Mouse (Mus musculus): ENCODE measurements around the gene Chid1.
A peak's percentile ranks its signal among the peaks of the same experiment; 100 is the strongest.
"Not testable (repeated sequence)": the region's sequence is repeated elsewhere in the genome, so short reads cannot be mapped to it uniquely, and the experiment has no call there.

Chid1 gene

GRCm38 (mm10) chr7:141460391-141461113 lies 79.1 kb downstream of the Chid1 start, which contains the start of gene Cracr2b:
Gene Cracr2b (plus strand): TSS chr7:141461094.
- DNase-seq (ENCODE audit: low spot score), result no peak

DNA sequence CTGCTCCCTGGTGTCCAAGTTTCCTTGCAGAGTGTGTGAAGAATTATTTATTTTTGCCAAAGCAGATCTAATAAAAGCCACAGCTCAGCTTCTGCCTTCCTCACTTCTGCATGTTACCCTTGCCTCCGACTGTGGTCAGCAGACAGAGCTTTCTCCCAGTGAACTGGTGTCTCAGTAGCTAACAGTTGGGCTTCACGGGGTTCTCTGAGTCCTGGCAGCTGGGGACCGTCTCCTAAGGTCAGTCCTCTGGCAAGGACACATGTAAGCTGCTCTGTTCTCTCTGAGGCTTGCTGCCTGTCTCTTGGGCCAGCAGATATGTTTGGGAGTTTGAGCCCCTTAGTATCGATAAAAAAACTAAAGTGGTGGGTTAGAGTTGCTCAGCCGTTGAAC lies 79.7 kb downstream of the Chid1 start:
- no peak for DNase-seq (ENCODE audit: low spot score)

GRCm38 (mm10) chr7:141459301-141459711 lies 80.4 kb downstream of the Chid1 start:
- DNase-seq (ENCODE audit: low spot score), result no peak

GRCm38 (mm10) chr7:141458661-141459060 lies 81.0 kb downstream of the Chid1 start:
- DNase-seq (ENCODE audit: low spot score), result no peak

DNA sequence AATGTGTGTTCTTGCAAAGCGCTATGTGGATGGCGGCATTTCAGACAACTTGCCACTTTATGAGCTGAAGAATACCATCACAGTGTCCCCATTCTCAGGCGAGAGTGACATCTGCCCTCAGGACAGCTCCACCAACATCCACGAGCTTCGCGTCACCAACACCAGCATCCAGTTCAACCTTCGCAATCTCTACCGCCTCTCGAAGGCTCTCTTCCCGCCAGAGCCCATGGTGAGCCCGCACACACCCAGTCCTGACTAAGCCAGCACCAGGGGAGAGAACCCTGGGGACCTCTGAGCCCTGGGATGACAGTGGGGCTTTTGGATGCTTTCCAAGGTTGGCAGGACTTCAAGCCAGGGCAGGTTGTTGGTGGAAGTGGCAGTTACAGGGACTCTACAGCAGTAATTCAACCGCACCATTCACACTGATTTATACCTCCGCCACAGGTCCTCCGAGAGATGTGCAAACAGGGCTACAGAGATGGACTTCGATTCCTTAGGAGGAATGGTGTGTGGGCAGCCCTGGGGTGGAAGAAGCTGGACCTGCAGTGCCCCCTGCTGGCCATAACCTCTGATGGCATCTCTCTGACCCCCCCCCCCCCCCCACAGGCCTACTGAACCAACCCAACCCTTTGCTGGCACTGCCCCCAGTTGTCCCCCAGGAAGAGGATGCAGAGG lies 81.5 kb downstream of the Chid1 start:
- no peak for DNase-seq (ENCODE audit: low spot score)

DNA sequence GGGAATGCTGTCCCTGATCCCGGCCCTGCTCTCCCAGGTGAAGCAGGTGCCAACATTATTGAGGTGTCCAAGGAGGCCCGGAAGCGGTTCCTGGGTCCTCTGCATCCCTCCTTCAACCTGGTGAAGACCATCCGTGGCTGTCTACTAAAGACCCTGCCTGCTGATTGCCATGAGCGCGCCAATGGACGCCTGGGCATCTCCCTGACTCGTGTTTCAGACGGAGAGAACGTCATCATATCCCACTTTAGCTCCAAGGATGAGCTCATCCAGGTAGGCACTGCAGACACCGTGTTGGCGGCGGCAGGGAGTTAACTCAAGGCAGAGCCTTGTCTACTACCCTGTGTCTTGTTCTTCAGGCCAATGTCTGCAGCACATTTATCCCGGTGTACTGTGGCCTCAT lies 82.4 kb downstream of the Chid1 start:
- DNase-seq (ENCODE audit: low spot score), result no peak

DNA sequence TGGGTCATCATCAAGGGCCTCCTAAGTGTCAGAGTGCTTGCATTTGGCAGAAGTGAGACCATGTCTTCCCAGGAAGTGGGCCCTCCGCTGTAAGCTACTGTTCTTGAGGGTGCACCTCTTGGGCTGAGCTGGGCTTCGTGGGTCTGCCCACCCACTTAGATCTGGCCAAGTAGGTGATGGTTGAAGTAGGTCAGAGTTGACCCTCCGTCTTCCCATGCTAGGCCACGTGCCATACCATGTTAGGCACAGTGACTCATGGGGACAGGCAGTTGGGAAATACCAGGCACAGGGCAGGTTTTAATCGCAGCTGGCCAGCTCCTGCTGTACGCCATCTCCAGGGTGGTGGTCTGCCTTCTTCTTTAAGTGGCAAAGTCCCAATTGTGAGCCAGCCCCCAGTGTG lies 82.9 kb downstream of the Chid1 start:
- DNase-seq (ENCODE audit: low spot score), result no peak

GRCm38 (mm10) chr7:141455610-141456314 lies 83.9 kb downstream of the Chid1 start:
- no peak for DNase-seq (ENCODE audit: low spot score)

DNA sequence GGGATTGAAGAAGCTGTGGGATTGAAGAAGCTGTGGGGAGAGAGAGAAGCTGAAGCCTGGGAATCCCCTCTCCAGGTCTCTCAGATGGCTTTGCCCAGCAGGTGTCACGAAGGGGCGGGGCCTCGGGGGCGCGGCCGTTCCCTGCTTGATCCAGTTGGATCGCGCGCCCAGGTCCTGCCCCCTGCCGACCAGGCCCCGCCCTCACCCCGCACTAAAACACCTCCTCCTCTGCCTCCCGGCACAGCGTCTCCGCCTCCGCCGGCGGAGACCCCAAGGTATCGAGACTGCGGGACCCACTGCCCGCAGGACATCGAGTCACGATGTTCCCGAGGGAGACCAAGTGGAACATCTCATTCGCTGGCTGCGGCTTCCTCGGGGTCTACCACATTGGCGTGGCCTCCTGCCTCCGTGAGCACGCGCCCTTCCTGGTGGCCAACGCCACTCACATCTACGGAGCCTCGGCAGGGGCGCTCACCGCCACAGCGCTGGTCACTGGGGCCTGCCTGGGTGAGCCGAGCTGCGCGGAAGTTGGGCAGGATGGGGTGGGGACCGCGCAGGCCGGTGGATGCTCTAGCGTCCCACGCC lies 84.6 kb downstream of the Chid1 start, which contains the start of gene Pnpla2:
Gene Pnpla2 (plus strand): TSS at position 232 of the 585 bp plus-strand sequence.
- peak; percentile 85 for DNase-seq (ENCODE audit: low spot score)

DNA sequence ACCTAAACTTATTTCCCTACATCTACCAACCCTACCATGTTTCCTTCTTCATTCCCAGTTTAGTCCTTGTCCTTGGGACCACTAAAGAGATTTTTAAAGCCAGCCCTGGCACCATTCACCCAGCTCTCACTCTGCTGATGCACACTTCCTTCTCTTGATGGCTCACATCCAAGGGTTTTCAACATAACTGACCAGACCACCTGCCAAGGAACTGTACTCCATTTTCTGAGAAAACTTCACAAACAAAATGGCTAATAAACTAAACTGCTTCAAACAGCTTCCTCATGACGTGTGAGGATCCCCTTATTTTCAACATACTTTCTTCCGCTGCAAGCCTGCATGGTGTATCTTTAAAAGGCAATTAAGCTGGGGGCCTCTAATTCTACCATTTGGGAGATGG lies 86.0 kb downstream of the Chid1 start:
- no peak for DNase-seq (ENCODE audit: low spot score)

DNA sequence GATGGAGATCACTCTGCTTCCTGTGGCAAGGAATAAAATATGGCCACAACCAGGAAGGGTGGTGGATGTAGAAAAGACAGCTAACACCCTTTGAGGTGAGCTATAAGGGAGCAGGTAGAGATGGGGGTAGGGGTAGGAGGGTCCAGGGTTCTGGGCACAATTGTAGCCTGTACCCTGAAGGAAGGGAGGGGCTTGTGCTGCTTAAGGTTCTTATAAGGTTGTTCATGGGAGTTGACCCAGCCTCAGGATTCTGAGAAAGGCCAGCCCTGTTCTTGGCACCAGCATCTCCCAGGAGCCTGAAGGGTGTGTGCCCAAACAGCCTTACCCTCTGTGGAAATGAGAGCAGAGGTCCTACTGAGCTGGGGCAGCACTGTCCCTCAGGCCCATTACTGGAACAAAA lies 87.7 kb downstream of the Chid1 start:
- DNase-seq (ENCODE audit: low spot score), result no peak

DNA sequence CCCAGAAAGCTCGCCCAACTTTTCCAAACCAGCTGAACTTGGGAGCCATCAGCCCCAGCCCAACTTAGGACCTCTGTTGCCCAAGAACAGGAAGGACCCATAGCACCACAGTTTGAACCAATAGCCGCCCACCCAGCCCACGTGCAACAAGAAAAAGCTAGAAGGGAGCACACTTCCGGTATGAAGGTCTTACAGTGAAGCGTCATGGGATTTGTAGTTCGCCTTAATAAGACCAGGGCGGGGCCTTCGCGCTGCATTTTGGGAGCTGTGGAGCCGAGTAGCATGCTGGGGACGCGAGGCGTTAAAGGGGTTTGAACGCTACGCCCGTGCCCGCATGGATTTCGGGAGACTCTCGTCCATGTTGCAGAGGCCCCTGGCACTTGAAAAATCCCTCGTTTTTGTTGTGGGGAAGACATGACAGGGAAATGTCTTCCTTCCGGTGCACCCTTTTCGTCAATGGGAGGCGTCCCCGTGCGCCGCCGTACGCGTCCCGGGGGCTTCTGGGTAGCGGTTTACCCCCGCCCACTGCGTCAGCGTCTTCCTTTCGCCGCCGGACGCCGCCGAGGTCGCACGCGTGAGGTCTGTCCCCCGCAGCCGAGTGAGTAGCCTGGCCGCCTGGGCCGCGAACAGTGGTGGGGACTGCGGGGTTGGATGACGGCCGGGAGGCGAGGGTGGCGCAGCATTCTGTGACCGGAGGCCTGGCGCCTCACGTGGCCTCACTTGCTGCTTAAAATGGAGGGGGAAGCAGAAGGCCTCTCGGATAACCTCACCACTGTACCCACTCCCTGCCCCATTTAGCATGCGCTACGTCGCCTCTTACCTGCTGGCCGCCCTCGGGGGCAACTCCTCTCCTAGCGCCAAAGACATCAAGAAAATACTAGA lies 92.3 kb downstream of the Chid1 start, which contains the start of gene Rplp2:
Gene Rplp2 (plus strand): TSS at position 261 of the 882 bp plus-strand sequence.
- DNase-seq (ENCODE audit: low spot score), result peak; percentile 87

GRCm38 (mm10) chr7:141446374-141446773 lies 93.3 kb downstream of the Chid1 start:
- DNase-seq (ENCODE audit: low spot score), result not testable (repeated sequence)

DNA sequence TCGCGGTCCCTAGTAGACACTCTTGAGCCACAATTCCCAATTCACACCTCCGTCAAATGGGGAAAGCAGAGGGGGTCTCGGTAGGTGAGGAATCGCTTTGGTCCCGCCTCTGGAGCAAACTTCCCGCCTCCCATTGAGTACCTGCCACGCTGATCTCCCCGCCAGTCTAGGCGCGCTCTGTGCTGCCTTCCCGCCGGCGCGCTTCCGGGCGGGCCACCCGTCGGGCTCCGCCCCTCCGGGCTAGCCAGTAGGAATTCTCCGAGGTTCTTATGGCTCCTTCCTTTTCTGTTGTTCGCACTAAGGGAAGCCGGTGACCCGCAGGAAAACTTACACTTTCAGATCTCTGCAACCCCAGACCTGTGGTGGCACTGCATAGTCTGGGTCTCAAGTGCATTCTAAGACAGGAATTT lies 95.8 kb downstream of the Chid1 start, which contains the start of gene Pidd1:
Gene Pidd1 (minus strand): TSS at position 198 of the 410 bp plus-strand sequence.
- no peak for DNase-seq (ENCODE audit: low spot score)
